Mouse (Mus musculus) brain, embryonic 14.5 days (tissue): ENCODE results near the gene Olfr984. TPM values are rescaled to one million over a fixed set of nuclear protein-coding genes. Genes with fewer than 3 reads are reported as not detected.

Experiments used
- DNase-seq: peaks from one replicate; pipeline ENCODE4 v3.0.0-alpha.2; 2011; ENCODE audit warnings: low read depth
- CTCF ChIP-seq: fragments of 200-500 bp; IDR thresholded peaks from 2 replicates; pipeline ENCODE4 v1.5.1; 2012; ENCODE audit warnings: inconsistent platforms, mild to moderate bottlenecking, moderate library complexity, borderline replicate concordance; ENCODE audit not compliant: insufficient read depth, insufficient read length; ENCODE audit errors: extremely low read depth
- POLR2A ChIP-seq: fragments of 200-500 bp; IDR thresholded peaks from 2 replicates; pipeline ENCODE4 v1.6.1; 2012; ENCODE audit warnings: mild to moderate bottlenecking, inconsistent platforms, borderline replicate concordance; ENCODE audit not compliant: poor library complexity, insufficient read depth, insufficient read length, severe bottlenecking; ENCODE audit errors: extremely low read depth
- polyA plus RNA-seq: library from polyadenylated mRNA; depleted of rRNA; stranded (reverse); fragments of >200 nt; gene quantifications from 2 replicates; pipeline ENCODE4 v1.2.3, GENCODE M21; 2012; rRNA removed

The Olfr984 gene
- not detected in 2 replicates for polyA plus RNA-seq

DNA sequence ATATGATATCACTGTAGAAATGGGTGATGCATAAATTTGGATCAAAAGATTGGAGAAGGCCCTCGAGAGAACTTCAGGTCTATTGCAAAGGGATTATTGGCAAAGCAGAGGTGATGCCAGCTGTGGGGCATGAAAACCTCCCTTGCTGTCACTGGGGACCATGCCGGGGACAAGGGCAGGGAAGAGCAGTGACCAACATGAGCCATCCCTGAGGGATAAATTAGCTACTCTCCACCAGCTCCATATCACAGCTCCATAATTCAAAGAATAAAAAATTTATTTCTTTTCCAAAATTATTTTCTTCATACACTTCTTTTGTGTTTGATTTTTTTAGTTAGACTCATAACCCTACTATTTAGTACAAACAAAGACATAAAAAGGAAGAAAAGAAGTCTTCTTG, at the start of gene Olfr984:
Gene Olfr984, minus strand, starts transcription at position 101 of the 400 bp plus-strand sequence.
- no peak for DNase-seq
- TF ChIP-seq CTCF: no peak
- no peak for TF ChIP-seq POLR2A

DNA sequence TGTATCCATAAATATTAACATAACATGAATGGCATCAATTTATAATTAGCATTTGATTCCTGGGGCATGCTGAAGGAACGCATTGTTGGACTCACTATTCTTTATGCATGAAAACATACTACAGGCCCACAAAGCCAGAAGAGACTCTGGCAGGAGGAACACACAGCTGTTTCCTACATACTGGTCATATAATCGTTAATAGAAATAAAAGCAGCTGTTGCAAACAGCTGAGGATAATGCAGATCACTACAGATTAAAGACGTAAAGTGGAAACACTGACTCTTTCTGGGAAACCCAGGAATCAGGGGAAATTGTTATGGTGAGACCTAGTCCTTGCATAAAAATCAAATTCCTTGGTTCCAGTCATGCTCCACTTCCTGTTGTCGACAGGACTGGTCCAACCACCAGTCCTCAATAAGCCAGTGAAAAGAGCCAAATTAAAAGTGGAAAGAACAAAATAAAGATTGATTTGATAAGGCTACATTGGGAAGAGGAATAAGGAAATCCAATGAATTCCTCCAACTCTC, 41.2 kb upstream of the Olfr984 start:
- TF ChIP-seq POLR2A (no peak), CTCF (no peak)
- DNase-seq: no peak

DNA sequence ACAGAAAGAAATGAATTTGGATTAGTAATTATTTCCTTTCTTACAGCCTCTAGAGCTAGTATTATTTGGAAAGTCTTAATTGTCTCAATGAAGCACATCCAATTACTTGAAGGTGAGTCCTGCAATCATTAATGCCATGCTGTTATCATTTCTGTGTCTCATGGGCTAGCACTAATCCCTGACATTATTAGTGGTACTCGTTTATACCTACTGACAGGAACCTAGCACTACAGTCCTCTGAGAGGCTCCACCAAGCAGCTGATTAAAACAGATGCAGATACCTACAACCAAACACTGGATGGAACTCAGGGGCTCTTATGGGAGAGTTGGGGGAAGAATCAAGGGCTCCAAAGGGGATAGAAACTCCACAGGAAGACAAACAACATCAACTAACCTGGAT, 27.5 kb upstream of the Olfr984 start:
- DNase-seq: no peak
- TF ChIP-seq POLR2A (no peak), CTCF (no peak)

DNA sequence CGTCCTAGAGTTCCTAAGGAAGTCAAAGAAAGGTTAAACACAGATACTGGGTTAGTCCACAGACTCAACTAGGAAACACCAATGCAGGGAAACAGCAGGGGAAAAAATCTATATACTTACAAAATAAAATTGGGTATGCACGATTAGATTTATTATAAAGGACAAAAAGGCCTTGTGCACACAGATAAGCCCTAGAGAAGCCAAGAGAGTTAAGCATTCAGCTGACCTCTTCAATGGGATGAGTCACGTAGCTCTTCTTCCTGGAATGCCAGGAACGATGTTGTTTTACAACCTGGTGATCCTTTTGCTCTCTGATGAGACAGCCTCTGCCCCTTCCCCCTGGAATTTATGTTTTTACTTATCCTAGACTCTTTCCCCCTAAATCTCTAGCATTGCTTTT, 25.5 kb upstream of the Olfr984 start:
- no peak for DNase-seq
- no peak for TF ChIP-seq POLR2A

DNA sequence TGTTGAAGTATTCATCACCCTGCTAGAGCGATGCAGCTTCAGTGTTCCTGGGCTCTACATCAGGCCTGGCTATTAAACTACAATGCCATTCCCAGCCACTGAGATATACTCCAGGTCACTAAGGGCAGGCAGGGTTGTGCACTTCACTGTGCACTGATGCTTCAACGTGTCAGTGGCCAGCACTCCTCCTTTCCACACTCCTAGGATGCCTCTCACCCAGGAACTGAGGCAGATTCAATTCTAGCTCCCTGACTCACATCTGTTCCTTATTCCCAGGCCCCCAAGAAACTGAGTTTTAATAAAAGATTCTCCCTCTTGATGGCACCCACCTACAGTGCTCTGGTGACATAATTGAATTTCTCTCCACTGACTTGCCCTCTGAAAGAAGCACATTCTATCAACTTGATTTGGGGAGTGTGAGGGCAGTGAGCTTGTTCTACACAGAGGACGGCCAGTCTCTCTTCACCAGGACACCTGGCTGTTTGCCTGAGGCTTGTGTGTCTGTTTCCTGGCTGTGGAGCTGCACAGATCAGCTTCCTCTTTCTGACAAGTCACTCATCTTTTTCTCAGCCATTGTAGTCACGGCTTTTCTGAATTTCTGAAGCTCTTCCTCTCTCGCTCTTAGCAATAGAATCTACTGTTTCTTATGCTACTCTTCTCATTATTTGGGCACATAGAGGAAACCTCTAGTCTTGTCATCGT, 23.1 kb upstream of the Olfr984 start:
- no peak for TF ChIP-seq POLR2A
- no peak for TF ChIP-seq CTCF
- no peak for DNase-seq

DNA sequence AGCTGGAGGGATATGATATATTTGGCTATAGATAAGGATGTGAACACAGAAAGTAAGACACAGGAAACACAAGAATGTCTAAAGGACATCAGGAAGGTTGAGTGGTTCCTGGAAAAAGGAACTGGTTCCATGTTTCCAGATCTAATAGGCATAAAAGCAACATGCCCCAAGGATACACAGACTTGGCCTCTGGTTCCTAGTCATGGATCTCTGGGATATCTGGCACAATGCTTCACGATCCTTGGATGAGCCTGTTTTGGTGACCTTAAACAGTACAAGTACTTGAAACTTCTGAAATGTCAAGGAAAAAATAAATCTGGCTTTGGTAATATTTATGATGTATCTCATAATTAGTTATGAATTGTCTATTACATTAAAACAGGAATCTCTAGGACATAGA, 16.6 kb upstream of the Olfr984 start:
- no peak for DNase-seq
- TF ChIP-seq CTCF (no peak), POLR2A (no peak)

DNA sequence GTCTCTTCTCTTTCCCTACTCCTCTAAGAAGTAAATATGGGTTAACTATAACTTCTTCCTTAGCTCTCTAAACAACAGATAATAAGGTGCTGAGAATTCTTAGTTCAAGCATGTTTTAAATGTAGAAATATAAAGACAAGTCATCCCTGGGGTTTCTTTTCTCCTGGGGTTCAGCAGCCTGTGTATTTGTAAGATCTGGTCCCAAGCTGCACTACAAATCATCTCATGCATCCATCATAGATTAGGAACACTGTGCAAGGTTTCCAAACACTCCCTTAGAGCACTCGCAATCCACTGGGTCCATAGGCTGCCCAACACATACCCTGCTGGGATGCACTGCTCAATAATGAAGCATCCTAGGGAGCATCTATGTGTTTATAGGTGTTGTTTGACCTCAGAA, 16.1 kb upstream of the Olfr984 start, which contains the start of gene Olfr985:
Gene Olfr985, minus strand, starts transcription at position 101 of the 400 bp plus-strand sequence.
- DNase-seq: no peak
- no peak for TF ChIP-seq POLR2A
- no peak for TF ChIP-seq CTCF

DNA sequence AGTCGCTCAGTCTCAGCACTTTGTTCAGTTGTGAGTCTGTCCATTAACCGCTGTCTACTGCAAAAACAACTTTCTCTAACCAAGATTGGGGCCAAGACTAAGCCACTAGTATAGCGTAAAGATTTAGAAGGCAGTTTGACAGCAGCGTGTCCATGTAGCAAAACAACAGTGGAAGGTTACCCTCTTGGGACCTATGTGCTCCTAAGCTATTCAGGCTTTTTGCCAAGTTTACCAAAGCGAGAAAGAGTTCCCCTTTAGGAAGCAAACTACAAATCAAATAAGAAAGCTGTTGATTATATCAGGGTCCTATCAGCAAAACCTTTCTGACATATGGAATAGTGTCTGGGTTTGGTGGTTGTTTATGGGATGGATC, 3.3 kb upstream of the Olfr984 start:
- TF ChIP-seq CTCF (no peak), POLR2A (no peak)

DNA sequence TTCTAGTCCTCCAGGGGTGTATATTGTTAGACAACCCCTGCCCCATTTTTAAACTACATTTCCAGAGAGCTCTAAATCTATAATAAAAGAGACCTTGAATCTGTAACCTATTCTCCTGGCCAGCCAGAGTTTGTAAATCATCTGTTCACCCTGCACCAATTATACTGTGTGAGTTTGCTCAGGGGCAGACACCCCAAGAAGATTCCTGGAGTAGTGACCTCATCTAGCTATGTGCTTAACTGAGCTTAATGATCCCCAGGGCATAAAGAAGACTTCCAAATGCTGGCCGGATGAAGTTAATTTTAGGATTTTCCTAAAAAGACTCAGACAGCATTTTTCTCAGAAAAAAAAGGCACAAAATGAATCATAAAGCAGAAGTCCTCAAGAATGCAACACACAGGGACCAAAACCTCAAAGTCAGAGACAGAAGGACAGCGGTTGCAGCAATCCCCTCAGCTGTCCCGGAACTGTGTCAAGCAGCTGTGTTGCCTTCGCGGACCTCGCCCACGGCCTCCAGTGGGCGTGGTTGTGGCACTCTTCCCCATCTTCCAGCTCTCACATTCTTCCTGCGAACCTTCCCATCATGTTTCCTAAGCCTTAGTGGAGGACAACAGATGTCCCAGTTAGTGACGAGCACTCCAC, 2.8 kb upstream of the Olfr984 start:
- DNase-seq: peak; percentile 4
- no peak for TF ChIP-seq POLR2A
- no peak for TF ChIP-seq CTCF

More for the DNA sequence above, 3.3 kb upstream of the Olfr984 start:
- peak; percentile 2 for DNase-seq

DNA sequence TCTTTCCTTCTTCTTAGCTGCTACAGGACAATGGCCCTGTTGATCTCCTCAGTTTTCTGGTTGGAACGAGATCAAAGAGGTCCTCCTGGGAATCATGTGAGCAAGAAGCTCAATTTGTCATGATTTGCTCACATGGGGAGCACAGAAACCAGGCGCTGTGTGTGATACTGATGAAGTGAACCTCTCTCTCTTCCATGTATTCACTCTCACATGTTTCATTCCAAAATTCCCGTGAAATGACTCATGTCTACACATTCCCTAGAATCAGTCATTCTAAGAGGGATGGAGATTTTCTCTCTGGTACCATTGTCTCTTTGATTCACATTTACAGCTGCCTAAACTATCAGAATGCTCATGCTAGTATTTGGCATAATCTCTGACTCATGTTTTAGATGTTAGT, 19.2 kb downstream of the Olfr984 start:
- TF ChIP-seq CTCF (no peak), POLR2A (no peak)
- DNase-seq: peak; percentile 1

DNA sequence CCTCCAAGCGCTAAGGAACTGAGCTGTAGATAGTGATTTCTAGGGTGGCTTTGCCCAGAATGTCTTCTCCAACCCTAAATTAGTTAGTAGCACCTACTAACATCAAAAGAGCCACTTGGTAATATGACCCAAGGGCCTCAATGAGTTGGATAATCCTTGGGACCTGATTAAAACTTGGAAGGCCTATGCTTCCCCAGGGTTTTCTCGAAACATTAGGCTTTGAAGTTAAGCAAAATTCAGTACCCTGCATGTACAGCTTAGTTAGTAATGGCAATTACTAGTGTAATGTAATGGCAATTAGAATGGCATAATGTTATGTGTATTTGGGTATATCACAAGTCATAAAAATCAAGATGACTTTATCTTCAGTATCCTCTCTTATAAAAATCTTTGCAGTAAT, 20.5 kb downstream of the Olfr984 start, which contains the start of gene Olfr983:
Gene Olfr983, minus strand, starts transcription at position 101 of the 400 bp plus-strand sequence.
- no peak for TF ChIP-seq POLR2A
- TF ChIP-seq CTCF: no peak
- no peak for DNase-seq

DNA sequence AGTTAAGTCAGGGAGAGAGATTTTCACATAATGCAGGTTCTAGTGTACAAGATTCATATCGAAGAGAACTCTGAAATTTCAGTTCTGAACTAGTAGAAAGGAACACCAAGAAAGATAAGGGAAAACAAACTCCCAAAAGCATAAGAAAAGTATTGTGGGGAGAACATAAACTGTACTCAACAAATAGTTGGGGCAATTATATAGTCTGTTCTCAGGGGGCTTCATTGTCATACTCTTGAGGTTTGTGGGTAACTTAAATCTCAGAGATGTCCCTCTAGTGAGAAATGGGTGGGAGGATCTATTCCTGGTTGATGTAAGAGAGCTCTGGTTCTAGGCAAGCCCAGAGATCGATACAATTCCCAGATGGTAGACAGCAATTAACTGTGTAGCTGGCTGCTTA, 40.5 kb downstream of the Olfr984 start, which contains the start of gene Olfr982:
Gene Olfr982, plus strand, starts transcription at position 301 of the 400 bp plus-strand sequence.
- TF ChIP-seq POLR2A: no peak
- TF ChIP-seq CTCF: no peak

DNA sequence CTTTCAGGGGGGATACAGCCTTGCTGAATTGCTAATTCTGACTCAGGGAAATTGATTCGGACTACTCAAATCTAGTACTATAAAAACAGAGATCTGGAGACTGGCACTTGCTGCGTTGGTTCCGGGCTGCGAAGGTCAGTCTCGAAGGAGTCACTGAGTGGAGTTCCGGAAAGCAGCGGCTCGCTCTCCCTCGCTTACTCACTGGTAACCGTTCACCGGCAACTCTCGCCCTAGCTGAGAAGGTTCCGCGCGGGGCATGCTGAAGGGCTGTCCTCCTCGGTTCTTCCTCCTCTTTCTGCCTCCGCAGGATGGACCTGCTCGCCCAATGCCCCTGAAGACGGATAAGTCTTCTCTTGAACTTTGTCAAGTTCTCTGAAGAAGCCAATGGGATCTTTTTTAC, 63.9 kb downstream of the Olfr984 start:
- no peak for DNase-seq
- TF ChIP-seq CTCF (no peak), POLR2A (no peak)

More for the DNA sequence above, 40.5 kb downstream of the Olfr984 start, which contains the start of gene Olfr982:
- DNase-seq: no peak

Other genes starting within 250 kb of the Olfr984 start
- not detected in 2 replicates for gene Olfr972, start 247.8 kb downstream of the Olfr984 start, polyA plus RNA-seq
- gene Olfr229, start 206.9 kb downstream of the Olfr984 start, polyA plus RNA-seq: not detected in 2 replicates
- not detected in 2 replicates for gene Olfr974, start 176.7 kb downstream of the Olfr984 start, polyA plus RNA-seq
- 0.04 and 0.07 TPM in 2 replicates for gene Olfr975, start 162.2 kb downstream of the Olfr984 start, polyA plus RNA-seq
- not detected in 2 replicates for gene Olfr976, start 153.1 kb downstream of the Olfr984 start, polyA plus RNA-seq
- not detected in 2 replicates for gene Olfr978, start 122.1 kb downstream of the Olfr984 start, polyA plus RNA-seq
- not detected in 2 replicates for gene Olfr979, start 110.7 kb downstream of the Olfr984 start, polyA plus RNA-seq
- not detected in 2 replicates for gene Olfr980, start 104.6 kb downstream of the Olfr984 start, polyA plus RNA-seq
- gene Olfr981, start 92.7 kb downstream of the Olfr984 start, polyA plus RNA-seq: not detected in 2 replicates
- not detected in 2 replicates for gene Olfr982, start 40.4 kb downstream of the Olfr984 start, polyA plus RNA-seq
- not detected in 2 replicates for gene Olfr983, start 20.6 kb downstream of the Olfr984 start, polyA plus RNA-seq
- gene Olfr985, start 16.0 kb upstream of the Olfr984 start, polyA plus RNA-seq: 0.07 TPM in 1 of 2 replicates, not detected in the other
- not detected in 2 replicates for gene Tmem225, start 33.9 kb upstream of the Olfr984 start, polyA plus RNA-seq
- not detected in 2 replicates for gene Olfr986, start 66.7 kb upstream of the Olfr984 start, polyA plus RNA-seq
- 6.7 and 9.4 TPM in 2 replicates for gene Zfp202, start 78.1 kb upstream of the Olfr984 start, polyA plus RNA-seq
- gene Scn3b, start 155.0 kb upstream of the Olfr984 start, polyA plus RNA-seq: 85.2 and 120 TPM in 2 replicates